Mouse (Mus musculus): ENCODE data around the gene Itgav.

GRCm38 (mm10) chr2:83682282-83682681 is 41.9 kb upstream of the Itgav start:
- no peak for TF ChIP-seq CTCF (IDR thresholded peaks at IDR 0.05; ENCODE audit: low read depth)
- TF ChIP-seq EP300 (optimal IDR thresholded peaks at IDR 0.05) = no peak
